Mouse (Mus musculus): ENCODE data around the gene Gpr101.

Gene Gpr101

GRCm38 (mm10) chrX:57503634-57504033, at the start of gene Gpr101:
Gpr101 (minus strand) TSS chrX:57503757.
- peak in 1 of 2 experiments; percentile 9 for DNase-seq (ENCODE audit: low spot score in 2 of 2)

GRCm38 (mm10) chrX:57521117-57522095, 17.8 kb upstream of the Gpr101 start:
- no peak for DNase-seq (ENCODE audit: low spot score in 2 of 2)

- no peak for DNase-seq (ENCODE audit: low spot score in 2 of 2)
These were observed 2.7 kb upstream of the Gpr101 start for GRCm38 (mm10) chrX:57506247-57506646.
